Mouse (Mus musculus) telencephalon, adult 2 months (tissue): ENCODE data around the gene Sumf1.

ENCODE experiments used
- DNase-seq: peaks from one replicate; pipeline ENCODE4 v3.0.0-alpha.2; 2011; ENCODE audit warnings: low read depth, low spot score

Sumf1 gene

GRCm38 (mm10) chr6:108184847-108185684 lies at the start of gene Sumf1:
Sumf1 (minus strand) TSS chr6:108185582.
- peak; percentile 78 for DNase-seq

GRCm38 (mm10) chr6:108234536-108234935 lies 49.2 kb upstream of the Sumf1 start:
- no peak for DNase-seq

- no peak for DNase-seq
These were observed 47.7 kb upstream of the Sumf1 start for GRCm38 (mm10) chr6:108233070-108233469.

GRCm38 (mm10) chr6:108231892-108232710 lies 46.7 kb upstream of the Sumf1 start:
- no peak for DNase-seq

GRCm38 (mm10) chr6:108230608-108231007 lies 45.2 kb upstream of the Sumf1 start:
- no peak for DNase-seq

- no peak for DNase-seq
These were observed 43.2 kb upstream of the Sumf1 start for GRCm38 (mm10) chr6:108228601-108229000.

GRCm38 (mm10) chr6:108228048-108228447 lies 42.7 kb upstream of the Sumf1 start:
- no peak for DNase-seq

GRCm38 (mm10) chr6:108227461-108227860 lies 42.1 kb upstream of the Sumf1 start:
- DNase-seq = no peak

GRCm38 (mm10) chr6:108226230-108226629 lies 40.8 kb upstream of the Sumf1 start:
- no peak for DNase-seq

- no peak for DNase-seq
These were observed 39.6 kb upstream of the Sumf1 start for GRCm38 (mm10) chr6:108225027-108225426.

GRCm38 (mm10) chr6:108224361-108224760 lies 39.0 kb upstream of the Sumf1 start:
- DNase-seq = no peak

GRCm38 (mm10) chr6:108222875-108223274 lies 37.5 kb upstream of the Sumf1 start:
- no peak for DNase-seq

- DNase-seq = no peak
These were observed 37.1 kb upstream of the Sumf1 start for GRCm38 (mm10) chr6:108222435-108222834.

GRCm38 (mm10) chr6:108217987-108218386 lies 32.6 kb upstream of the Sumf1 start:
- no peak for DNase-seq

GRCm38 (mm10) chr6:108216832-108217231 lies 31.4 kb upstream of the Sumf1 start:
- DNase-seq = no peak

GRCm38 (mm10) chr6:108216091-108216490 lies 30.7 kb upstream of the Sumf1 start:
- no peak for DNase-seq

- DNase-seq = no peak
These were observed 29.0 kb upstream of the Sumf1 start for GRCm38 (mm10) chr6:108214294-108214925.

- DNase-seq = no peak
These were observed 28.3 kb upstream of the Sumf1 start for GRCm38 (mm10) chr6:108213481-108214293.

GRCm38 (mm10) chr6:108212881-108213295 lies 27.5 kb upstream of the Sumf1 start, which contains the start of gene Itpr1:
Itpr1 (plus strand) TSS chr6:108213096.
- DNase-seq = peak; percentile 94

- DNase-seq = no peak
These were observed 26.8 kb upstream of the Sumf1 start for GRCm38 (mm10) chr6:108211896-108212880.
